Mouse (Mus musculus): Measurements from ENCODE around the gene Acsm1. TPM values are rescaled to one million over a fixed set of nuclear protein-coding genes. Genes with fewer than 3 reads are reported as not detected.

The Acsm1 gene
- polyA plus RNA-seq, 1 experiment from 2014 or later, result not detected

DNA sequence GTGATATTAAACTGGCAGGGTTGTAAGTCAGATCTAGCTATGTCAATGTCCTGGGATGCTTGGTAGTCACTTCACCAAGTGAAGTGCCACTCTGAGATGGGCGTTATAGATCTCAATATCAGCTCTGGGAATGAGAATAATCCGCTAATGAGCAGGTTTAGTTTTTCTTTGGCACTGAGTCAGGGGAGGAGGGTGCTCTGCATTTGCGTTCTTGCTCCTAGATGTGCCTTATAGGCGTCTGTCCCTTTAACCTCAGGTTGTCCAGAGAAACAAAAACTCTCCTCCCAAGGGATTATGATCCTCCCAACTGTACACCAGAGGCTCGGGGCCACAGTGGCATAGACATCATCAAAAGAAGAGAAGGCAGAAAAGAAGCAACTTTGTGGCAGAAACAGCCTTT lies 82.9 kb downstream of the Acsm1 start, which contains the start of gene Acsm4:
Gene Acsm4, plus strand, starts transcription at position 301 of the 400 bp plus-strand sequence.
- no peaks in the 10 kb centered on the region for H3K9me3 ChIP-seq (replicated peaks)
- no peak within 1 kb of the TSS for H3K4me3 ChIP-seq
- H3K27me3 ChIP-seq (ENCODE audit: low read depth, poor library complexity, severe bottlenecking), result no peaks in the 10 kb centered on the region
- 88% methylated on average over 5 of the region's 5 CpGs for WGBS
- no peak within 1 kb of the TSS for H3K27ac ChIP-seq (replicated peaks)
- no peaks in the 10 kb centered on the region for H3K4me1 ChIP-seq
- DNase-seq (ENCODE audit: low spot score), result no peak
- H3K36me3 ChIP-seq, result no peaks in the 10 kb centered on the region

DNA sequence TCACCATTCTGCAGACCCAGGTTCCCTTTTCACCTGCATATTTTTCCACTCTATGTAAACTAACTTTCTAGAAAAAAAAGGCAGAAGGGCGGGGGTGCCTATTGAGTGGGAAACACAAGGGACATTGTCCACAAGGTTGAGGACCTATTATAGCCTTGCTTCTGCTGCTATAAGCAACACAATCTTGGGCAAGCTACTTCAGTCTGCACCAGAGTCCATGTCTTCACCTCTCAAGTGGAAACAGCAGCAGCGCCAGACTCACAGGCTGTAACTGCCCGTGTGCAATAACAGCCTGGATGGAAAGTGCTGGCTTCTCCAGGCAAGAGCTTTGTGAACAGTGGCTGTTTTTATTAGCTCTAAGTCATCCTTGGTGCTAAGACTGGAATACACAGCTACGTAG lies 85.5 kb downstream of the Acsm1 start:
- Histone ChIP-seq H3K9me3 (replicated peaks) (no peaks in the 10 kb centered on the region), H3K4me1 (no peaks in the 10 kb centered on the region), H3K36me3 (no peaks in the 10 kb centered on the region), H3K27me3 (ENCODE audit: low read depth, poor library complexity, severe bottlenecking) (no peaks in the 10 kb centered on the region), H3K27ac (replicated peaks) (no peak overlapping the region), H3K4me3 (no peak overlapping the region)
- DNase-seq (ENCODE audit: low spot score), result no peak
- 88% methylated on average over 4 of the region's 4 CpGs for WGBS

DNA sequence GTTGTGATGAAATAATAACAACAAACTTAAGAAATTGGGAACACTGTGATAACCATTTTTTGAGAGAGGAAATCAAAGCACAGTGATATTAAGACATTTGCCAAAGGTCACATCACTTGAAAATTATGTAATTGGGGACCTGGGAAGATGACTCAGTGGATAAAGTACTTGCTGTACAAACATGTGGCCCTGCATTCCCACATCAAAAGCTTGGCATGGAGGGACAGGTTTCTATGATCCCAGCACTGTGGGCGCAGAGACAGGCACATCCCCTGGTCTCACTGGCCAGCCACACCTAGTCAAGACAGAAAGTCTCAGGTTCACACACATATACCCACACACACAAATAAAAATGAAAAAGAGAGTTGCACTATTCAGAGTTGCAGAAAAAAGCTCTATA lies 88.1 kb downstream of the Acsm1 start:
- Histone ChIP-seq H3K4me3 (no peak overlapping the region), H3K9me3 (replicated peaks) (no peaks in the 10 kb centered on the region), H3K4me1 (no peaks in the 10 kb centered on the region), H3K36me3 (no peaks in the 10 kb centered on the region), H3K27ac (replicated peaks) (no peak overlapping the region), H3K27me3 (ENCODE audit: low read depth, poor library complexity, severe bottlenecking) (no peaks in the 10 kb centered on the region)
- WGBS, result 83% methylated on average over 1 of the region's 1 CpGs
- DNase-seq (ENCODE audit: low spot score), result no peak

Other genes starting within 250 kb of the Acsm1 start
- gene Gp2, start 147.7 kb upstream of the Acsm1 start, polyA plus RNA-seq (2016; fragmentation: Nextera tagmentation; extraction: Ambion mirVana), result not detected in 2 replicates
- gene Umod, start 127.7 kb upstream of the Acsm1 start, polyA plus RNA-seq (2016; fragmentation: Nextera tagmentation; extraction: Ambion mirVana), result not detected in 2 replicates
- not detected in 2 replicates for gene Acsm5, start 87.6 kb upstream of the Acsm1 start, polyA plus RNA-seq (2016; fragmentation: Nextera tagmentation; extraction: Ambion mirVana)
- gene Pdilt, start 83.5 kb upstream of the Acsm1 start, polyA plus RNA-seq (2016; fragmentation: Nextera tagmentation; extraction: Ambion mirVana), result 0.06 TPM in 1 of 2 replicates, not detected in the other
- gene Acsm2, start 52.7 kb upstream of the Acsm1 start, polyA plus RNA-seq (2016; fragmentation: Nextera tagmentation; extraction: Ambion mirVana), result not detected in 2 replicates
- not detected in 2 replicates for gene Acsm4, start 83.0 kb downstream of the Acsm1 start, polyA plus RNA-seq (2016; fragmentation: Nextera tagmentation; extraction: Ambion mirVana)
- gene Thumpd1, start 113.8 kb downstream of the Acsm1 start, polyA plus RNA-seq (2016; fragmentation: Nextera tagmentation; extraction: Ambion mirVana), result 103 TPM in 2 replicates
- gene Acsm3, start 153.9 kb downstream of the Acsm1 start, polyA plus RNA-seq (2016; fragmentation: Nextera tagmentation; extraction: Ambion mirVana), result 0.10 and 0.19 TPM in 2 replicates
- gene Rexo5, start 187.0 kb downstream of the Acsm1 start, polyA plus RNA-seq (2016; fragmentation: Nextera tagmentation; extraction: Ambion mirVana), result 28.0 and 31.2 TPM in 2 replicates
- 34.5 and 34.8 TPM in 2 replicates for gene Eri2, start 187.0 kb downstream of the Acsm1 start, polyA plus RNA-seq (2016; fragmentation: Nextera tagmentation; extraction: Ambion mirVana)

All from midbrain, embryonic 10.5 days (tissue).